Mouse (Mus musculus) testis, postnatal 10 days (tissue): Measurements from ENCODE around the gene Teddm3.
"Not testable (repeated sequence)": the region's sequence is repeated elsewhere in the genome, so short reads cannot be mapped to it uniquely, and the experiment has no call there.

Source experiments
- DNase-seq: peaks from one replicate; pipeline ENCODE4 v3.0.0; 2021; ENCODE audit warnings: low spot score

Gene Teddm3

DNA sequence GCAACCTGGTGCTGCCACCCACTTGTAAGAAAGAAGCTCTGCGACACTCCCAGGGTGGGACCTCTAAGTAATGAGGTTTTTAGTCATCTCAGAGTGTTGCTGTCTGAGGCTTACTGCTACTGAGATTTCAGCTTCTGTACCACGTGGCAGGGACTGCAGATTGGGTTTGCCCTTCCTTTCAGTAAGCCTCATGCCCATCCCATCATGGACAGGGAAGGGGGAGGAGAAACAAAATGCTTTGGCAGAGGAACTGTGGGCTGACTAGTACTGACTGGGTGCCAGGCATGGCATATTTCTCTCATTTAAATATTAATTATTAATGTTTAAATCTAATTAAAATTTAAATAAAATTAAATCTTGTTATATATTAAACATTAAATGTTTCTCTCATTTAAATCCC, at the start of gene Teddm3:
Teddm3 (minus strand) TSS at position 101 of the 400 bp plus-strand sequence.
- DNase-seq = not testable (repeated sequence)

DNA sequence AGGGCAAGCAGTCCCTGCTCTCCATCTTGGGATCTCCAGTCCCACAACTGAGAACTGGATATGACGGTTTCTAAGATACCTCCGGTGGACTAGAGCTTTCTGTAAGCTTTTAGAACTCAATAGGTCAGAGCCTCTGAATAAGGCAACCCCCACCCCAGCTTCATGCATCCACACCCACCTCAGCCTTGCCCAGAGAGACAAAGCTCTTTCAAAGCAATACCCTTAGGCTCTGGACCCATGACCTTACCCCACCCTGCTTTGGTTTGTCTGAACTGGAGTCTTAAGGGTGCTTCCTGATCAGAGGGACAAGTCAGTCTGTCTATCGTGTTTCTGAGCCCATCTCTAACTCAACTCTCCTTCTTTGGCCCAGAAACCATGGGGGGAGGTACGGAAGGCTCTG, 48.9 kb upstream of the Teddm3 start:
- no peak for DNase-seq

- DNase-seq = no peak
Measured at GRCm38 (mm10) chr16:21199426-21199825, 45.6 kb upstream of the Teddm3 start.

DNA sequence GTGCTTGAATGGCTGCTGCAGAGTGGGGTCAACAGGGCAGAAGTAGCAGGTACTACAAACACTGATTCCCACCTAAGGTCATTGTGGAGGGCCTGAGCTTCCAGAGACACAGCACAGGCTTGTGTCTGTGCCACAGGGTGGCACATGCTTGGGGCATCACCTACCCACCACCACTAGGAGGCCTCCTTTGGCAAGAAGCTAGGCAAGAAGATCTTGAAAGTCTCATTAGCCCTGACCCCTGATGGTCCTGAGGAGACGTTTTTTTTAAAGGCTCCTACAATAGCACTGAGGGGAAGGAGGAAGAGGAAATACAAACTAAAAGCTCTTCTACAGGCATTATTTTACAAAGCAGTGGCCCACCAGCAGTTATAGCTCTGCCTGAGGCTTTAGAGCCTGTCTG, 44.7 kb upstream of the Teddm3 start:
- no peak for DNase-seq

DNA sequence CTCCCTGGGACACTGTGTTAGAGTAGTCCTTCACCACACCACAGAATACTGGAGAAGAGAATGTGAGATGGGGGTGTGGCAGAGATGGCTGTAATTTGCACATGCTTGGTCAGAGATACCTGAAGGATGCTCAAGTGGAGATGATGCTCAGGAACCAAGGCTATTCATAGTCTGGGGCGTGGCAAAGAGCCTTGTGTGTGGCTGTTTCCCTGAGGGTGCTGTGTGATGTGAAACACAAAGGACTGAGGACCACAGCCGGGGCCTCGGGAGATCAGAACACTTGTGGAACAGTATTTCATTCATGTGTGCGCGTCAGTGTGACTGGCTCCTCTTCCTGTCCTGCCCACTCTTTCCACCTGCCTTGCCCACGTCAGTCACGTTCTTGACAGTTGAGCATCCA, 44.2 kb upstream of the Teddm3 start:
- DNase-seq = no peak

DNA sequence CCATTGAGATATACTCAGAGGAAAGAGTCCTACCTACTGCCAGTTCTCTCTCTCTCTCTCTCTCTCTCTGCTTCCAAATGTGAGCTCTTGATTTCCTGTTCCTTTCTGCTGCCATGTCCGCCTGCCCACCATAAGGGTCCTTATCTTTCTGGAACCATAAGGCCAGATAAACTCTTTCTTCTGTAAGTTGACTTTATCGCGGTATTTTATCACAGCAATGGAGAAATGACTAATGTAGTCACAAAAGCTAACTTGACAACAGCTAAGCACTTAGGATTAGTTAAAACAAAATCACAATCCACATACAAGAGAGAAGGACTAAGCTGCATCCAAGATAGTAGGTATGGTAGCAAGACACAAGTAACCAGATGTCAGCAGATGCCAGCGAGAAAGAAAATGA, 43.7 kb upstream of the Teddm3 start:
- DNase-seq = no peak

GRCm38 (mm10) chr16:21196576-21196975, 42.8 kb upstream of the Teddm3 start:
- DNase-seq = no peak

DNA sequence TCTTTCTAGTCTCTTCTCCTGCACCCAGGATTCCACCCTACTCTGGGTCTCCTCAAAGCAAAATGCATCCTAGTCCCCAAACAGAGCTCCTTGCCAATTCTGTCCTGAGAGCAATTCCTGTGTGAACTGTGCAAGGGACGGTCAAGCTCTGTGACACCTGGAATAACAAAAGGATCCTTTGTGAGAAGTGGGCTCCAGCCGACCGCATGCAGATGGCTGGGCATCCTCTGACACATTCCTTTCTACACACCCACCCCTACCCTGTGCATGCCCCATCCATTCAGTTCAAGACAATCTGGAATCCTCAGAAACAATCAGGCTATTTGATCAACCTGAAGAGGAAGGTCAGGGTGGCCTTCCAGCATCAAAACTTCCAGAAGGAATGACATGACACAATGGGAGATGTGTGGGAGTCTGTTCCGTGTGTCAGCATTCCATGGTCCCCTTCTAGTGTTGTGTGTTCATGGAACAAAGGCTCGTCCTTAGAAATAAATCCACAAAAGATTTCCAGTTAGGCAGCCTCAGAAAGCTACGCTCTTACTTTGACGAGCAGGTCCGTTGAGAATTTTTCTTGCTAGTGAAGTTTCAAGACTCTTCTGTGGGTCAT, 41.6 kb upstream of the Teddm3 start:
- no peak for DNase-seq

DNA sequence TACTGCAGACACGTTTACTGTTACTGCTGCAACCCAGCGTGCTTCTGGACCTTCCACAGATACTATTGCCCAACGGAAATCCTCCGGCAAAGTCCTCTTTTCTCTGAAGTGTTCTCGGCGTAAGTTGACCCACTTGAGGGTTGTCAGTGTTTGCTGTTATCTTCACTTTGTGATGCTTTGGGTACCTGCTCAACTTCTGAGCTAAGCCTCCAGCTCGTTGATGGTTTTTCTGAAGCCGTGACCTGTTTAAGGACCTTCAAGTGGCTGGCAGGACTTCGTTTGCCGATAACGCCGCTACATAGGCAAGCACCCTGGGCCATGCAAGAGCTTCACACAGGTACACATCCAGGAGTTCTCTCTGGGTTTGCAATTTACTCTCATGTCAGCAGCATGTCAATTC, 40.4 kb upstream of the Teddm3 start:
- no peak for DNase-seq

GRCm38 (mm10) chr16:21192509-21193354, 38.9 kb upstream of the Teddm3 start:
- DNase-seq = no peak

GRCm38 (mm10) chr16:21191569-21191968, 37.8 kb upstream of the Teddm3 start:
- no peak for DNase-seq

DNA sequence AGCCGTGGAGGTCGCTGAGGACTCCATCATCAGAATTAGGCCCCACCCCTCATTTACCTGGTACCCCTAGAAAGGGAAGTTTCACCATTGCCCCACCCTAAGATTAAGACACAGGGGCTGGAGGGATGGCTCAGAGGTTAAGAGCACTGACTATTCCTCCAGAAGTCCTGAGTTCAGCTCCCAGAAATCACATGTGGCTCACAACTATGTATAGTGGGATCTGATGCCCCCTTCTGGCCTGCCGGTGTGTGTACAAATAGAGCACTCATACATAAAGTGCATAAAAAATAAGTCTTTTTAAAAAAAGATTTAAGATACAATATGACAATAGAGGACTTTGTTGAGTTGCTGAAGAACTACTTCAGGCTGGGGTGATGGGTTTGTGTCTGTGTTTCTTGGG, 34.5 kb upstream of the Teddm3 start:
- DNase-seq = no peak

- no peak for DNase-seq
Measured at GRCm38 (mm10) chr16:21187568-21187967, 33.8 kb upstream of the Teddm3 start.

DNA sequence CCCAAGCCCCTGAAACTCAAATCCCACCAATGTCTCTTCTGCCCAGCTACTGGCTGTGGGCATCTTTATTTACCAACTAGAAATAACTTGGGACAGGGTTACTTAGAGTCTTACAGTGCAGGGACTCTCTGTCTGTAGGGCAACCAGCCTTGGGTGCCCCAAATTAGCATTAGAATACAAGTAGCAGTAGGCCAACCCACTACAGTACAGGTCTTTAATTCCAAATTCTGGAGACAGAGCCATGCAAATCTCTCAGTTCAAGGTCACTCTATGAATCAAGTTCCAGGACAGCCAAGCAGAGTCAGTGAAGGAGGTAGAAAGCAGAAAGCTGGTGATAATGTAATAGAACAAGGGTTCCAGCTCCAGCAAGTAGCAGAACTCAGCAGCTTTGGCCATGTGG, 30.9 kb upstream of the Teddm3 start:
- no peak for DNase-seq

GRCm38 (mm10) chr16:21182108-21182507, 28.3 kb upstream of the Teddm3 start:
- DNase-seq = no peak

DNA sequence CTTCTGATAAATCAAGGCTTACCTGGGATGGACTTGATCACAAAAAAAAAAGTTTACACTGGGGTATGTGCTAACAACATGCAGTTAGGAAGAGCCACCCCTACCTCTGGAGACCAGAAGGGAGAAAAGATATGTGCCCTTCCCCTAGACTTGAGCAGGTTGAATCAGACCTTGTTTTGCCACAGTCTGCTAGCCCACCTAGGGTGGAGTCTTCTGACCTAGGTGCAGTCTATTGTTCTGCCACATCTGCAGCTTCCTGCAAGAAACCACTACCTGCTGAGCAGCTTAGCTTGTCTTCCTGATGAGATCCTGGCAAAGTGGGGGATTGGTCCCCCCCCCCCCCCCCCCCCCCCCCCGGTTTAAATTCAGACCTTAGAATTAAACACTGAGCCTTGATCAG, 21.4 kb upstream of the Teddm3 start:
- no peak for DNase-seq

DNA sequence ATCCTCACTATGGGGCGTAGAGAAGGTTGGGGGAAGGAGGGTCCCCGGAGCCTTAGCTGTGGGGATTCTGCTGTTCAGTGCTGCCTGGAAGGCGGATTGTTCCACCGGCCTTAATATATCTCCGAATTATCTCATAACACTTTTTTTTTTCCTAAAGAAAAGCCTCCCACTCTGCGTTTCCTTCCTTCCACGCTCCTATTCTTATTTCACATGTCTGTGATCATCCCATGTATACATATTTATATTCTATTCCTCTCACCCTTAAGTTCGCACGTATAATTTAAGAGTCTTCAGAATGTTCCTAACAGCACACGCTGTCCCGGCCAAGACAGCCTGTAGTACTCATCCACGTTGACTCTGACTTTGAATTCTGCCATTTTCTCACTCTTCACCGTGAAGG, 14.9 kb upstream of the Teddm3 start:
- DNase-seq = no peak

DNA sequence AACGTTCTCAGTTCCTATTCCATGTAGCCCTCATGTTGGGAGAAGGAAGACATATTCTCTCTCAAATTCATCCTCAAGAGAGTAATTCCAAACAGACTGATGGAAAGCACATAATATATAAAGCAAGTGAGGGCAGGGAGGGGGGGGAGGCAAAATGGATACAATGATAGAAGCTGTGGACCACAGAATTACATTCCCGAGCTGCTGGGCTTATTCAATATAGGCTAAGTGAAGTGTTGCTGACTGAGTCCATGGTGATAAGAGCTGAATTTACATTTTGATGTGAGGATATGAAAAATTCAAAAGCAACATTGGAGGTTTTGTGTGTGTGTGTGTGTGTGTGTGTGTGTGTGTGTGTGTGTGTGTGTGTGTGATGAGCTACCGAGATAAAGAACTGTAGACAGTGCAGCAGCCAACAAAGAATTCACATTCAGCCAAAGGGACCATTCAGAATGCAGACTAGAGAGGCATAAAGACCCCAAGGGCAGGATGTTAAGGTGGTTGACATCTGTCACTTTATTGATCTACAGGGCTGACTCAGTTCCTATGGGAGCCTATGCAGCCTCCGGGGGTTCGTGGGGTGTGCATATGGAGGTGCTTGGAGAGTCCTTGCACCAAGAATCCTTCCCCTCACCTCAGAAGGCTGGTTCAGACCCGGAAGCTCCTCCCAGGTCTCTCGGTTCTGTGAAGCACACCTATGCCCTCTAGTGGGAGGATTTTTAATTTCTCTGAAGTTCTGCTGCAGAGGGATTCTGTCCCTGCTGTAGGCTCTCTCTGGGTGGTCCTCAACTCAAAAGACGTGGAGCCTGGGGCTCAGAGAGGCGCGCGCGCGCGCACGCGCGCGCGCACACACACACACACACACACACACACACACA, 11.8 kb upstream of the Teddm3 start:
- not testable (repeated sequence) for DNase-seq

DNA sequence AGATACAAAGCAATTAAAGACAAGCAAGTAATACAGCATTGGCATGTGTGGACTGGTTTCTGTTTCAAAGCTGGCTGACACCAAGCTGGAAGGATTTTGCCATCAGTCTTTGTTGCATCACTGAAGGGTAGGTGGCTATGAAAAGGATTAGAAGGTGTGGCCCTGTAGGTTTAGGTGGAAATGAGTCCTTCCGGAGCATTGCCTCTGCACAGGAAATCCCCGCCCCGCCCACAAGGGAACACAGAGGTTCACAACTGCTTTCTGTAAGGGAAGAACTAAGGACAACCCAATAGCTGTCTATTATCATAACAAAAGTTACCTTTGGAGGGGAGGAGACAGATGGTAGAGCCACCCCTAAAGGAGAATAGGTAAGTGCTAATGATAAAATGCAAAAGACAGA, 9.6 kb upstream of the Teddm3 start:
- not testable (repeated sequence) for DNase-seq

DNA sequence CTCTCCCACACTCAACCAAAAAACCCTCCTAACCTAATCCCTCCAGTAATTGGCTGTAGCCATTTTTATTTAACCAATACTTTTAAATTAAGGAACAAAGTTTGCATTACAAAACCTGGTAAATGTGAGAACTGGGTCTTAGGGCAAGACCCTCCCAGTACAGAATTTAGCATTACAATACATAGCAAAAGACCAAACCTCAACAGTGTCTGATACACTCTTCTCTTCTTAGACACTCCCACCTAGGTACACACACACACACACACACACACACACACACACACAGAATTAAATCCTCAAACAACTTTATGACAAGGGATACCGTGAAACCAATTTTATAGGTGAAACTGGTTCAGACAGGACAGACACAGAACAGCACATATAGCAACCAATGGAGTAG, 5.4 kb upstream of the Teddm3 start:
- DNase-seq = not testable (repeated sequence)

- not testable (repeated sequence) for DNase-seq
Measured at GRCm38 (mm10) chr16:21156261-21156660, 2.5 kb upstream of the Teddm3 start.

DNA sequence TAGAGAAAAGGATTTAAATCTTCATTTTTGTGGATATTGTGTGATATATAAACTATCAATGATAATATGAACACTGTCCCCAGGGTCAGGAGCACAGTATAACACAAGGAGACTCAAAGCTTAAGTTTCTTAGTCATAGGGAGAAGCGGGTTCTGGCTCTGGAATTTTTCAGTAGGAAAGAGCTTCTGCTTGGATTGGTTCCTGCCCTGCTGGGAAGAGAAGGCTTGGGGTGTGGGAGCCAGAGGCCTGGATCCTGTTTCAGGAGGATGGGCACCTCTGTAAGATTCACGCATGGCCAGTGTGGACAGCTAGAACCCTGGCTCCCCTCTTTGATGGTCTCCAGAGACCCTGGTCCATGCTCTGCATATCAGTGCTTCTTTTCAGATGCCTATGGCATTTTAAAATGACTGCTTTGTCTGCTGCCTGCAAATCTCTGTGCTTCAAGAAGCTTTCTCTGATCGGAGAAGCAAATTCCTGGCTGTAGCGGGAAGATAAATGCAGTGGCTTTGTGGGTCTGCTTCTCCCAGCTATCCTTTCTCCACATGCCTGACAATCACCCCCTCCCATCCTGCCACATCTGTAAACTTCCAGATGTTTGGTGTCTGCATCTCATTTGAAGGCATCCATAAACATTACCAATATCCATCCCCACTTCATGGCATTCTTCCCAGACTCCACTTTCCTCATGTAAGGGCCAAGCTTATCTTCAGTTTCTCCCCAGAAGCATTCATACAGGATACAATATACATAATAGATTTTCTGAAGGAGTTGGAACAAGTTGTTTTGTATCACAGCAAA, 2.0 kb downstream of the Teddm3 start:
- DNase-seq = no peak
